Mouse (Mus musculus) urinary bladder, adult 18-20 months (tissue): ENCODE data around the gene Usp44.

Experiments used
- DNase-seq, 2 experiments: peaks; one replicate each; pipeline ENCODE4 v3.0.0; 2022; ENCODE audit warnings: low spot score in 2 of 2, mixed read lengths in 2 of 2

Usp44 gene

DNA sequence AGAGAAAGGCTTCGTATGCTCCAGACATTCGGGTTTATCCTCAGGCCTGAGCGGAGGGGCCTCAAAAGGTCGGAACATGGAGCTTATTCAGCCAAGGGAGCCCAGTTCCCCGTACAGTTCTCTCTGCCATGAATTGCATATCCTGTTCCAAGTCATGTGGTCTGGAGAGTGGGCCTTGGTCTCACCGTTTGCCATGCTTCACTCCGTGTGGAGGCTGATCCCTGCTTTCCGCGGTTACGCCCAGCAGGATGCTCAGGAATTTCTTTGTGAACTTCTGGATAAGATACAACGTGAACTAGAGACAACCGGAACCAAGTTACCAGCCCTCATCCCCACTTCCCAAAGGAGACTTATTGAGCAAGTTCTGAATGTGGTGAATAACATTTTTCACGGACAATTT lies 15.4 kb downstream of the Usp44 start:
- no peak for DNase-seq

DNA sequence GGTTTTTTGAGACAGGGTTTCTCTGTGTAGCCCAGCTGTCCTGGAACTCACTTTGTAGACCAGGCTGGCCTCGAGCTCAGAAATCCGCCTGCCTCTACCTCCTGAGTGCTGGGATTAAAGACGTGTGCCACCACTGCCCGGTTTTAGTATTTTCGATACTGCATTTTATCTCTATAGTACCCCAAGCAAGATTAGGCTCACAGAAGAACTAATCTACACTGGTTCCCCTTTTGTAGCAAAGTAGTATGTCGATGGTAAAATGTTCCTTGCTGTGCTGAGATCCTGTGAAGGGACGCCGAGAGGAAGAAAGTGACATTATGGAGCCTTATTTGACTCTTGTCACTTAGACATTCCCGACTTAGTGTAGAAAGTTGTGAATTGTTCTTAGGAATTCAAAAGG lies 23.8 kb downstream of the Usp44 start:
- DNase-seq = no peak

DNA sequence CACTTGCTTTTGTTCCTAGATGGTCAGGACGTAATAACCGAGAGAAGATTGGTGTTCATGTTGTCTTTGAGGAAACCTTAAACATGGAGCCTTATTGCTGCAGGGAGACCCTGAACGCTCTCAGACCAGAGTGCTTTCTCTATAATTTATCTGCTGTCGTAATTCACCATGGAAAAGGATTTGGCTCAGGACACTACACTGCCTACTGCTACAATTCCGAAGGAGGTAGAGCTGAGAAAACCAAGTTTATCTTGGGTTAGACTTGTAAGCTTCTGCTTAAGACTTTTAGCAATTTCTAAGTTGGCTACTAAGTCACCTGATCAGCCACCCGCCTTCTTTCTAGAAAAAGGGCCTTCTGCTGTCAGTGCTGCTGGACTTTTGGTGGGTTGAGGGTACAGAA lies 24.7 kb downstream of the Usp44 start:
- no peak for DNase-seq

DNA sequence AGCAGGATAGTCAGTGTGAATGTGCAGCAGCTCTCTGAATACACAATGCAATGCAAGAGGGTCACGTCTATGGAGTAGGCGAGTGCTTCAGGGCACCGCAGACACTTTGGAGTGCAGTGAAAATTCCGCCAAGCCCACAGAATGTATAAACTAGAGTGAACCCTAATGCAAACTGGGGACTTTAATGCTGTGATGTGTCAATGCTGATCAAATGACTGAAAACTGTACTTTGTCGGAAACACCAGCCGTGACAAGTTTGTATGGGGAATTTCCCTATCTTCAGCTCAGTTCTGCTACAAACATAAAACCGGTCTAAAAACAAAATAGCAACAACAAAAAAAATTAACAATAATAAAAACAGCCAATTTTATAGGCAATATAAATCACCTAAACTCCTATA lies 37.0 kb downstream of the Usp44 start:
- DNase-seq = no peak

DNA sequence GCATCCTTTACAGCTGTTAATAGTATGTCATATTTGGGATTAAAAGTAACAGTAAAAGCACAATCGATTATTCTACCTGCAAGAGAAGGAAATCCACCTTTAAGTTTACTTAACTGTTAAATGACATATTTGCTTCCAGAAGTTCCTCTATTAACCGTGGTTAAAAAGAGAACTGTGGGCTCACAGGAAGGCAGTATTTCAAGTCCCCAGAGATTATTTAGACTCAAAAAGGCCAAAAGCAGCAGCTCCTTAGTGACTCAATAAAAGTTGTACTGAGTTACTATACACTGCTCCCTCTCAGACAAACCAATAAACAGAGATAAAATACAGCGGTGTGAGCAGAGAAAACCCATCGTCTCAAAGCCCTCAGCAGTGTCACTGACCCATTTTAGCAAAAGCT lies 37.5 kb downstream of the Usp44 start:
- DNase-seq = no peak

DNA sequence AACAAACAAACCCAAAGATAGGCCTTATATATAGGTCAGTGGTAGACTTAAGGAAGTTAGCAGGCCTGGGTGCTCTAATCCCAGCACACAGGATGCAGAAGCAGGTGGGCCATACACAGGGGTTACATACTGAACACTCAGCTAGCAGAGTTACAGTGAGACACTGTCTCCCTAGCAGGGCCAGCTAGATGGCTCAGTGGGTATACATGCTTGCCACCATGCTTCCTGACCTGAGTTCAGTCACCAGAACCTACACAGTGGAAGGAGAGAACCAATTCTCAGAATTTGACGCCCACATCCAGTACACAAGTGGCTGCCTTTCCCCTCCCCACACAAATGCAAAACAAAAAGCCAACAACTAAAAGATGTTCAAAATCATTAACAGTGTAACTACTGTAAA lies 45.4 kb downstream of the Usp44 start:
- DNase-seq = no peak

DNA sequence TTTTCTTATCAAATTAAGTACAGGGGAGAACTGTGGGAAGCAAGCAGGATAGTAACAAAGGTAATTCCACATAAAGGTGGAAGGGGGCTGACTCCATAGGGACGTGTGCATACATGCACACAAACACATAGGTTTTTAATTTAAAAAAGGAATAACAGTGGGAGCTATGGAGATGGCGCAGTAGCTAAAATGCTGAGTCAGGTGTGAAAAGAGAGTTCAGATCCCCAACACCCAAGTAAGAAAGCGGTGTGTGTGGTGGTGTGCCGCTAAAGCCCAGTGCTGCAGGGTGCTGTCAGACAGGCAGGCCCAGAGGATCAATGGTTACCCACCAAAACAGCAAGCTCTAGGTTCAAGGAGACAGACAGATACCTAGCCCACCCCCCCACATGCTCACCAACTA lies 47.4 kb downstream of the Usp44 start:
- DNase-seq = no peak

DNA sequence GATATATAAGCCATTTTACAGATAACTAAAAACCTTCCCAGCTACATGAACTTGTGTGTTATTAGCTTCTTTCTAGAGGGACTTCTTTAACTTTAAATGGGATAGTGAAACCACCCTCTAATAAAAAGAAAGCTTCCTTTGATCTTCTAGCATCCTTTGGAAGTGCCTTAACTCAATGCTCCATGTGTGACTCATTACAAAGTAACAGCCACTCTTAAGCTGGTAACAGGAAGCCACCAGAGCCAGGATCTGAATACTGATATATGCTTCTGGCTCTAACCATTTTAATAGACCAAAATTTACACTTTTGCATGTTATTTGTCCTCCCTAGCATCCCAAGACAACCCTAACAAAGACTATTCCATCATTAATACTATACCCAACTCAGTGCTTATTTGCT lies 50.6 kb downstream of the Usp44 start:
- DNase-seq = no peak

DNA sequence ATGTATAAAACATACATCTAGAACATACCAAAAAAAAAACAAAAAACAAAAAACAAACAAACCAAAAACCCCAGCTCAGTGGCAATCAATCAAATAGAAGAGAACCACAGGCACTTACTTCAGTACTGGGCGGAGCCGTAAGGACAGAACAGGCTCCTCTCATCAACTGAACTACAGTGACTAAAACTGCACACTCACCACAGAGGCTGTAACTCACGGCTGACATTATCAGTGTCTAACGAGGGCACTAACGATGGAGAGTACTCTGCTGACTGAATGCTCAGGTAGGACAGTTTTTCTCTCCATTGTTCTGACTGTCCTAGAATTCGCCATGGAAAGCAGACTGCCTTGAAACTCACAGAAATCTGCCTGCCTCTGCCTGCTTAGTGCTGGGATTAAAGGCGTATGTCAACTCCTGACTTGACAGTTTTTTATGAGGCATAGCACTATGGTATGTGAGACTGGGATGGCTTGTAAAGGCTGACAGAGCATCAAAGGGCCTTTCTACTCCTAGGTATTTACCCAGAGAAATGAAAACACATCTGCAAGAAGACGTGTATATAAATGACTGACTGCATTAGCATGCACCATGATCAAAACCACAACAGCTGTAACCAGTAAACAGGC lies 51.5 kb downstream of the Usp44 start:
- DNase-seq = no peak

DNA sequence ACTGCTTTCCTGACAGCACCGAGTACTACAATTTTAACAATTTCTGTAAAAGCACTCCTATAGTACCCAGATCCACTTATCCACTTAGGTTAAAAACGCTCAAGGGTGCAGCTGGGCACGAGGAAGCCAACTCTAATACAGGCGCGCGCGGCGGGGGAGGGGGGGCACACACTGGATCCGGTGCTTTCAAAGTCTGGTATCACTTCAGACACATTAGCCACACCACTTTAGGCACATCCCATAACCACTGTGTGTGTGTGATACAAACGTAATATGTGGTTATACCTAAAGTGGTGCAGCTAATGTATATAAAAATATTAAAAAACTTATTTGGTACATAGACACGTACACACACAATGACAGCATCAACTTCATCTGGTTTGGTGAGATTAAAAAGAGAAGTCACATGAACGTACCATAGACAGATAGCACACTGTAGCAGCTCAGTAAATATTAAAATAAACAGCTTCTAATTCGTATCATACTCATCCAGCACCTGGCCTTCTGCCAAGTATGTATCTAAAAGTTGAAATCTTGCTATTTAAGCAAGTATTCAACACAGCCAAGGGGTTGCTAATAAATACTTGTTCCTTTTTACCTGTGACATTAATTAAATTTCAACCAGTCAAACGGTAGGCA lies 54.6 kb downstream of the Usp44 start:
- no peak for DNase-seq

DNA sequence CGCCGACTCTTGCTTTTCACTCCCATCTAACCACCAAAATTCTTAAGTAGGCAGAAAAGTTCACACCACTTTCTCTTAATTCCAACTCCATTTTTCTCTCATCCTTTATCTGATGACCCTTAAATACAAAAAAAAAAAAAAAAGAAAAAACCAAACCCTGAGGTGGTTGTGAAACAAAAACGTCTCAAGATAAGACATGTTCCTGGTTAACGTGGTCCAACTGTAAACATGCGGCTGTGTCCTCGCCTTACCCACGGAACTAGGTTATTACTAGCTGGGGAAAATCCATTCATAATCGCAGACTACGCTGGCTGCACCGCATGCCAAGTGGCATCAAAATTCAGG lies 57.2 kb downstream of the Usp44 start:
- DNase-seq = no peak

DNA sequence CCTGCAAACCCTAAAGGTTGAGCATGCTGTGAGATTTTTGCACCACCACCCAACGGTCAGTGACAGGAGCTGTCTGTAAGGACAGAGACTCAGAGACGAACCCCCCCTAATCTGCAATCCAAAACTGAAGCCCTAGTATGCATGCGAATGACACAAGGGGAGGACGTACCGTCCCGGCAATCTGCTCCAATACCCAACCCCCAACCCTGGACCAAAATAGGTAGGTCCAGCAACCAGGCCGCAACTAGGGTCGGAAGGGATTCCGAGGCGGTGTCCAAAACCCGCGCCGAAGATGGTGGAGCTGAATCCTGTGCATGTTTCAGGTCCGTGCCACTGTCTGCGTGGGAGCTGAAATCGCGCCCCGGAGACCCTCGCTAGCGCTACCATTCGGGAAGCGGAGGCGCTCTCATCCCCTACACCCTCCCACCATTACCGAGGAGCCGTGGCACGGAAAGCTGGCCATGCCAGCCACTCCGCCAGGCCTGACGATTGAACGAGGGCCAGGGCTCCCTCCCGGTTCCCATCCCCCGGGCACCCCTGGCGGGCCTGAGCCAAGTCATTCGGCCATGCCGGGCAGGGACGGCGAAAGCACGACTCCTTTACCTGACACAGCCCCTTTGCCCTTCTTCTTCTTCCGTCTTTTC lies 57.7 kb downstream of the Usp44 start:
- DNase-seq = no peak

DNA sequence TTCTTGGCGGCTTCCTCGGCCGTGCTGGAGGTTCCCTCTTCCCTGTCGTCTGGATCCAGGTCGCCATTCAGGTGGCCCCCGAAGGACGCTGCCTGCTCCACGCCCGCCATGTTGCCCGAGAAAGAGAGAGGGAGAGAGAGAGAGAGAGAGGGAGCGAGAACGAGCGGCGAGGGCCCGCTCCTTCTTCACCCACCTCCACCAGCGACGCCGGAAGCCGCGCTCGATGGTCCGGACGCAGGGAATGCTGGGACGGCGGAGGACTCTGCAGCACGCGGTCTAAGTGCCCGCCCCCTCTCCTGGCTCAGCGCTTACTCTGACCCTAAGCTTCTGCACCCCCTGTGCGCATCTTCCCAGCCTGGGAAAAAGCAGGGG lies 58.2 kb downstream of the Usp44 start:
- peak; percentile 75 to 77 for DNase-seq

DNA sequence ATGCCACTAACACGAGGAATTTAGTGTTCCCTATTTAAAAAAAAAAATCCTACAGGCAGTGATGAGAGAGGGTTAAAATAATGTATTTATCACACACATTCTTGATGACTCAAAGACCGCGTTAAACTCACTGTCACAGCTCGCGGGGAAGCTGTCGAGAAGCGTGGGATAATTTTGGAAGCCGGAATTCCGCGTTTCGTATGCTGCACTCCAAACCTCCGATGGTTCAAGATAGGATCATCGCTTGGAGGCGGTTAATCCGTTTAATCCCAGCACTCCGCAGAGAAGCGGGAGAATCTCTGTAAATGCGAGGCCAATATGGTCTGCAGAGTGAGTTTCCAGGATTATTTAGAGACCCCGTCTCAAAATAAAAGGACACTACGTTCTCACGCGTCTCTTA lies 58.6 kb downstream of the Usp44 start:
- DNase-seq = peak in 1 of 2 experiments; percentile 17

DNA sequence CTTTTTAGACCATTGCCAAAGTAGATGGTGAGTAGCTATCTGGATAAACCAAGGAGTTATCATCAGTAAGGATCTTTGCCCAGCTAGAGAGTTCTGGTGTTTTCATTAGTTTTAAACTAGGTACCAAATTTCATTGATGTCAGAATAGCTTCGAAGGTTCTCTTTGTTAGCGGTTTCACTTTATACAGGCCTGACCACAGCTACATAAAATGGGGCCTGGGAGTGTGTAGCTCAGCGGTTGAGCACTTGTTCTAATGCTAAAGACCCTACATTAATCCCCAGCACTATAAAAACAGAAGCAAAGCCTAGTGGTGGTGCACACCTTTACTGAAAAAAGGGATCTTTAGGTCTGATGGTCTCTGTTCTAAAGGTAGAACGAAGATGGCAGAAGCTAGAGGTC lies 59.2 kb downstream of the Usp44 start:
- DNase-seq = no peak

DNA sequence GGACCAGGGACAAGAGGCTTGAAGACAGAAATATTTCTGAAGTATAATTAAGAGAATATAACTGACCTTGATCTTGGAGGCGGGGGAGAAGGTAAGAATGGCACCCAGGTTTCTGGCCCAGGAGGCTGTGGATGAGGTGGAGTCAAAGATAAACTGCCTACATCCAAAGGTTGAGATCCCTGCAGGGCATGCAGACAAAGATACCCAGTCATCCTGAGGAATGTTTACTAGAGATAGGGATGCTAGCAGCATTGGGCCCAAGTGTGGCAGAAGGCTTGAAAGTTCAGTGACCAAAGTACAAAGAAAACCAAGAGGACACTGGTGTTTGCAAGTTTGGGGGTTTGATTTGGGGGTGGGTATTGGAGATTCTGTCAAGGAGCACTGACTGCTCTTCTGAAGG lies 59.7 kb downstream of the Usp44 start:
- no peak for DNase-seq

DNA sequence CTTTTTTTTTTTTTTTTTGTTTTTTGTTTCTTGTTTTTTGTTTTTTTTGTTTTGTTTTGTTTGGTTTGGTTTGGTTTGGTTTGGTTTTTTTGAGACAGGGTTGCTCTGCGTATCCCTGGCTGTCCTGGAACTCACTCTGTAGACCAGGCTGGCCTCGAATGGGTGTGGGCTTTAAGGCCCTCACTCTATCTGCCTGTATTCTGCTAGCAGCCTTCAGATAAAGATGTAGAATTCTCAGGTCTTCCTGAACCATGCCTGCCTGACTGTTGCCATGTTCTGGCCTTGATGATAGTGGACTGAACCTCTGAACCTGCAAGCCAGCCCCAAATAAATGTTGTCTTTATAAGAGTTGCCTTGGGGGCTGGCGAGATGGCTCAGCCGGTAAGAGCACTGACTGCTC lies 61.2 kb downstream of the Usp44 start:
- no peak for DNase-seq

DNA sequence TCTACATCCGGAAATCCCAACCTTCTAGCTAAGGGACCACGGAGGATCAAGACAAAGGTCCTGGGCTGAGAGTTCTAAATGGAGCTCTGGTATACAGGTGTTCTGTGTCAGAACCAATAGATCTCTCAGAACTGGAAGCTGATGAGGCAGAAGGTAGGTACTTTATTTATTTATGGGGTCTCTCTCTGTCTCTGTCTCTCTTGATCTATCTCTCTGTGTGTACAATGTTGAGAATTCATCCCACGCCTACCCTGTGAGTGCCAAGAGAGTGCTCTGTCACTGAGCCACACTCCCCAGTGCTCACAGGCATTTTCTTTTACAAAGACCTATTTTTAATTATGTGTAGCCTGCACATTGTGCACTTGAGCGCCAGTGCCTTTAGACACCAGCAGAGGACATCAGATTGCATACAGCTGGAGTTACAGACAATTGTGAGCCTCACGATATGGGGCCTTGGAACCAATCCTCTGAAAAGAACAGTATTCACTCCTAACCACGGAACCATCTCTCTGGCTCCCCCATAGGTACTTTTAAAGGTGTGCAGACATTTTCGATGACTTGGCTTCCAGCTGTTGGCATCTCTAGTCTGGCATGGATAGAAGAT lies 65.8 kb downstream of the Usp44 start, which contains the start of gene Metap2:
Metap2 (minus strand) TSS at position 51 of the 604 bp plus-strand sequence.
- DNase-seq = no peak

DNA sequence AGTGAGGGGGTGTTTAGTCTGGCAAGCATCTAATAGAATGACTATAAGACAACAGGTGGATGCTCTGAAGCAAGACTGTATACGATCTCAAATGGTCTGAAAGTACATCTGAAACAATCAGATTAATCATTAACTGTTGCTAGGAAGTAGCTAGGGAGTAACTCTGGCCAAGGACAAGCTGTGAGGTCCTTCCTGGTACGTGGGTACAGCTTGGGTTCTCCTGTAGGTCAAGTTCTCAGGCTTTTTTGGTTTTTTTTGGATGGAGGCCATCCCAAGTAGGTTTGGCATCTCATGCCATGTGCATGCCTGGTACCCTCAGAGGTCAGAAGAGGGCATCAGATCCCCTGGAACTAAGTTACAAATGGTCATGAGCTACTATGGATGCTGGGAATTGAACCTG lies 67.9 kb downstream of the Usp44 start:
- no peak for DNase-seq

DNA sequence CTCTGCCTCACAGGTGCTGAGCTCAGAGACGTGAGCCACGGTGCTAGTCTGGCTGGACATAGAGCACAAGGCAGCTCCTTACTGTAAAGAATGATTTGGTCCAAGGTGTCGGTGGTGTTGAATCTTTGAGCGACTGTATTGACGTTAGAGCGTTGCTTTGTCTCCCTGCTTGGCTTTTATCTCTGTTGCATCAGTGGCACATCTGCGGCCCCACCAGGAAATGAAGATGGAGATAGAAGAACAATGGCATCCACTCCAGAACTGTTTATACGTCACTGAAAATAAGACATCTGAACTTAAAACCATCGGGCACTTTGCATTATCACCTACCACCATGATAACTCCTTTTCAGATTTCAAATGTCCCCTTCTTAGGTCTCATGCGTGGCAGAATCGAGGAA lies 68.6 kb downstream of the Usp44 start:
- DNase-seq = no peak

DNA sequence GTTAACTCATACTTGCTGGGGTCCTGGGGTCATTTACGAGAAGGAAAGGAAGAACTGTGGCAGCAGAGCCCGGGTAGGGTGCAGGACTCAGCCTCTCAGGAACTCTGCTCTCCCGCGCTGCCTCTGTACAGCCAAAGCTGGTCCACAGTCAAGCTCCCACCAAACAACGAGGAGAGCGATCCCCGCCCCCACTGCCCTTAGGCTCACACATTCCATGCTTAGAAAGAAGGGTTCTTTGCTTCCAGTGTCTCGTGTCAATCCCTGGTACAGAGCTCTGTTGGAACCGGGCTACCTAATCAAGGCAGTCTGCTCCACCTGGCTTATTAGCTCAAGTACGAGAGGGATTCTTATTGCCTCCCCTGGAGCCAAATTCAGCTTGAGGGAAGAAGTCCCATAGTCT lies 76.0 kb downstream of the Usp44 start:
- no peak for DNase-seq
